Mouse (Mus musculus): Measurements from ENCODE around the gene Ralgapb.

DNA sequence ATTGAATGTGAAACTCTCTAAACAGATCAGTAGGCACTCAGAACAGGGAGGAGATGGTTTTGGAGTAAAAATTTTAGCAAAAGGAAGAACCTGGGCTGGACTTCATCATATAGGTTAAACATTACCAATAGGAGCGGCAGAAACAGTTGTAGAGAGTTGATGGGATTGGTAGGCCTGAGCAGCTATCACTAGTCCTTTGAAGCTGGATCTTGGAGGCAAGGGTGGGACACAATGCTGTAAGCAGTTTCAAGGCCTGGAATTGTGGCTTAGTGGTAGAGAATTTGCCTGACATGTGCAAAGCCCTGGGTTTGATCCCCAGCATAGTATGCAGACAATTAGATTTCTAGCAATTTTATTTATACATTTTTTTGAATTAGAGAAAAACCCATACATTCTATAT lies 9.0 kb downstream of the Ralgapb start:
- TF ChIP-seq POLR2A (IDR thresholded peaks at IDR 0.05; ENCODE audit: extremely low read depth, insufficient read depth, low read length) (no peak), CTCF (IDR thresholded peaks at IDR 0.05; ENCODE audit: low read depth, low read length) (no peak)

Data from liver, adult 2 months (tissue).